Mouse (Mus musculus) forebrain, embryonic 15.5 days (tissue): Measurements from ENCODE around the gene Slc26a9. TPM values are rescaled to one million over a fixed set of nuclear protein-coding genes. Genes with fewer than 3 reads are reported as not detected.

Source experiments
- ATAC-seq: fragments of 200-750 bp; cut with Nextera tagmentation; replicated peaks from 2 replicates; pipeline ENCODE4 v1.8.0; 2017; ENCODE audit warnings: mild to moderate bottlenecking, moderate TSS enrichment, moderate library complexity
- H3K27ac ChIP-seq: fragments of 300-500 bp; sonication (generic); replicated peaks from 2 replicates; pipeline ENCODE4 v1.5.1; 2015; ENCODE audit warnings: mild to moderate bottlenecking, inconsistent platforms
- H3K27me3 ChIP-seq: fragments of 300-500 bp; sonication (generic); 2 replicates; pipeline ENCODE4 v1.6.1; 2015; ENCODE audit warnings: inconsistent platforms
- H3K36me3 ChIP-seq: fragments of 300-500 bp; sonication (generic); 2 replicates; pipeline ENCODE4 v1.6.1; 2015; ENCODE audit warnings: mild to moderate bottlenecking, inconsistent platforms
- H3K4me1 ChIP-seq: fragments of 300-500 bp; sonication (generic); 2 replicates; pipeline ENCODE4 v1.6.1; 2015; ENCODE audit warnings: inconsistent platforms
- H3K4me2 ChIP-seq: fragments of 300-500 bp; sonication (generic); replicated peaks from 2 replicates; pipeline ENCODE4 v1.6.1; 2015; ENCODE audit warnings: mild to moderate bottlenecking, inconsistent platforms
- H3K4me3 ChIP-seq: fragments of 300-500 bp; sonication (generic); 2 replicates; pipeline ENCODE4 v1.5.1; 2015; ENCODE audit warnings: mild to moderate bottlenecking, inconsistent platforms
- H3K9ac ChIP-seq: fragments of 300-500 bp; sonication (generic); replicated peaks from 2 replicates; pipeline ENCODE4 v1.6.1; 2015; ENCODE audit warnings: mild to moderate bottlenecking, inconsistent platforms
- H3K9me3 ChIP-seq: fragments of 300-500 bp; sonication (generic); 2 replicates; pipeline ENCODE4 v1.6.1; 2016; ENCODE audit warnings: inconsistent platforms
- WGBS: fragments of 180-500 bp; shearing (Covaris S2); methylation state at CpG from one replicate; pipeline ENCODE4 v1.1.7; 2015; ENCODE audit warnings: mixed read lengths; 5-methylcytosine and 5-hydroxymethylcytosine counted together
- polyA plus RNA-seq: library from polyadenylated mRNA; unstranded; fragments of >200 nt; fragmentation: Nextera tagmentation; extraction: Ambion mirVana; gene quantifications from 2 replicates; pipeline ENCODE4 v1.2.1, GENCODE M21; 2015

Slc26a9 gene
- polyA plus RNA-seq, 1 experiment from 2014 or later = 0.09 TPM

GRCm38 (mm10) chr1:131714388-131715337 is 29.2 kb upstream of the Slc26a9 start:
- WGBS = 60% methylated on average over 20 of the region's 20 CpGs
- Histone ChIP-seq H3K9ac (no peak overlapping the region), H3K27ac (no peak overlapping the region), H3K4me2 (no peak overlapping the region), H3K4me3 (no peak overlapping the region), H3K4me1 (no peaks in the 10 kb centered on the region), H3K36me3 (no peaks in the 10 kb centered on the region), H3K9me3 (no peaks in the 10 kb centered on the region), H3K27me3 (no peaks in the 10 kb centered on the region)
- no peak for ATAC-seq

GRCm38 (mm10) chr1:131718952-131719694 is 24.7 kb upstream of the Slc26a9 start:
- H3K36me3 ChIP-seq = no peaks in the 10 kb centered on the region
- H3K9me3 ChIP-seq = no peaks in the 10 kb centered on the region
- no peak overlapping the region for H3K4me3 ChIP-seq
- H3K9ac ChIP-seq = no peak overlapping the region
- no peak for ATAC-seq
- H3K27me3 ChIP-seq = no peaks in the 10 kb centered on the region
- H3K4me1 ChIP-seq = no peaks in the 10 kb centered on the region
- H3K27ac ChIP-seq = no peak overlapping the region
- WGBS = 46% methylated on average over 16 of the region's 16 CpGs
- no peak overlapping the region for H3K4me2 ChIP-seq

GRCm38 (mm10) chr1:131721989-131722388 is 21.8 kb upstream of the Slc26a9 start:
- 85% methylated on average over 3 of the region's 3 CpGs for WGBS
- no peak for ATAC-seq

DNA sequence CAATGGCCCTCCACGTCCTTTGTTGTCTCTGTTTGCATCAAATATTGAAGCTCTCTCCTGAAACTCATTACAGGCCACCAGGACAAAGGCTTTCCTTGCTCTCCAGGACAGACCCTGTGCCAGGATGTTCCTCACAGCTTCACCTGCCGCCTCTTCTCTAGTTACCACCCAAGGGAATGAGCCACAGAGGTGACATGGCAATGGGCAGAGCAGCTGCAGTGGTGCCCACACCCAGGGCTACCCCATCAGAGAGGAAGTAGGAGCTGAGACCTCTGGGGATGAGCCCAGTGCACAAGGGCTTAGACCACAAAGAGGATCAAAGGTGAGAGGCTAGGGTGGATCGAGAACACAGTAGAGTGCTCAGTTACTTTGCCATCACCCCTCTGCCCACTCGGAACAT is 20.3 kb upstream of the Slc26a9 start:
- Histone ChIP-seq H3K9ac (no peak overlapping the region), H3K4me2 (no peak overlapping the region), H3K27me3 (no peaks in the 10 kb centered on the region), H3K4me3 (no peak overlapping the region), H3K9me3 (no peaks in the 10 kb centered on the region), H3K27ac (no peak overlapping the region), H3K4me1 (no peaks in the 10 kb centered on the region), H3K36me3 (no peaks in the 10 kb centered on the region)
- ATAC-seq = no peak
- 40% methylated on average over 4 of the region's 4 CpGs for WGBS

More at GRCm38 (mm10) chr1:131721989-131722388, 21.8 kb upstream of the Slc26a9 start:
- Histone ChIP-seq H3K27me3 (no peaks in the 10 kb centered on the region), H3K4me2 (no peak overlapping the region), H3K36me3 (no peaks in the 10 kb centered on the region), H3K27ac (no peak overlapping the region), H3K4me1 (no peaks in the 10 kb centered on the region), H3K4me3 (no peak overlapping the region), H3K9me3 (no peaks in the 10 kb centered on the region), H3K9ac (no peak overlapping the region)

GRCm38 (mm10) chr1:131726586-131726985 is 17.2 kb upstream of the Slc26a9 start:
- Histone ChIP-seq H3K4me3 (no peak overlapping the region), H3K4me1 (no peaks in the 10 kb centered on the region), H3K4me2 (no peak overlapping the region), H3K27ac (no peak overlapping the region), H3K27me3 (no peaks in the 10 kb centered on the region), H3K9ac (no peak overlapping the region), H3K9me3 (no peaks in the 10 kb centered on the region), H3K36me3 (no peaks in the 10 kb centered on the region)
- 75% methylated on average over 6 of the region's 6 CpGs for WGBS
- no peak for ATAC-seq

- H3K4me1 ChIP-seq = no peaks in the 10 kb centered on the region
- H3K4me3 ChIP-seq = no peak overlapping the region
- 89% methylated on average over 12 of the region's 12 CpGs for WGBS
- H3K27ac ChIP-seq = no peak overlapping the region
- H3K9me3 ChIP-seq = no peaks in the 10 kb centered on the region
- H3K4me2 ChIP-seq = no peak overlapping the region
- no peak overlapping the region for H3K9ac ChIP-seq
- no peak for ATAC-seq
- H3K27me3 ChIP-seq = no peaks in the 10 kb centered on the region
- no peaks in the 10 kb centered on the region for H3K36me3 ChIP-seq
These were observed 13.0 kb upstream of the Slc26a9 start for GRCm38 (mm10) chr1:131730639-131731437.

DNA sequence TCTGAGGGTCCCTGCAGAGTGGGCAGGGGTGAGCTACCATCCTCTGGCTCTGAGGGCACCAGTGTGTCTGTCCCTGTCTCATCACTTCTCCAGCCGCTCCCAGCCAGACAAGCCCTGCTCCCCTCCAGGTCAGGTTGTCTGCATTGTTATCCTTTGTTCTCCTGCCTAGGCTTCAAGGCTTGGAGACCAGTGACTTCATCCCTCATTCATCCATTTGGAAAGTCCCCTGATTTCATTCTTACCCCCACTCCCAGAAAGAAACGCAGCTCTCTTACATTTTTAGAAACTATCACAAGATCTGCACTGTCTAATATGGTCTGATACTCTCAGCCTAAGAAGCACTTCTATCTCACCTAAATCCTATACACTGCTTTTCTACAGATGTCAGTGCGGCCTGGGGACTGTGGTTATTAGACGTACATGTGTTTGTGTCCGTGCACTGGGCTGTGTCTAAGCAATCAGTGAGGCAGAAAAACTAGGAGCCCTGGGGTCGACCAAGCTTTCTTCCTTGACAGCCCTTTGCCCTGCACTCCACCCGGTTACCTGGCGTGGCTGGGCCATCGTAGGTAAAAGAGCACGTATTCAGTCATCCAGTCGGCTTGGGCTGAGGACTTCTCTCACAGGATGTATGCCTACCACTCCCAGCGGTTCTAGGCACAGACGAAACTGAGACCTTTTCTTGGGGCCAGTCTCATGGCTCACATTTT is 10.2 kb upstream of the Slc26a9 start:
- WGBS = 42% methylated on average over 13 of the region's 13 CpGs
- ATAC-seq = no peak

DNA sequence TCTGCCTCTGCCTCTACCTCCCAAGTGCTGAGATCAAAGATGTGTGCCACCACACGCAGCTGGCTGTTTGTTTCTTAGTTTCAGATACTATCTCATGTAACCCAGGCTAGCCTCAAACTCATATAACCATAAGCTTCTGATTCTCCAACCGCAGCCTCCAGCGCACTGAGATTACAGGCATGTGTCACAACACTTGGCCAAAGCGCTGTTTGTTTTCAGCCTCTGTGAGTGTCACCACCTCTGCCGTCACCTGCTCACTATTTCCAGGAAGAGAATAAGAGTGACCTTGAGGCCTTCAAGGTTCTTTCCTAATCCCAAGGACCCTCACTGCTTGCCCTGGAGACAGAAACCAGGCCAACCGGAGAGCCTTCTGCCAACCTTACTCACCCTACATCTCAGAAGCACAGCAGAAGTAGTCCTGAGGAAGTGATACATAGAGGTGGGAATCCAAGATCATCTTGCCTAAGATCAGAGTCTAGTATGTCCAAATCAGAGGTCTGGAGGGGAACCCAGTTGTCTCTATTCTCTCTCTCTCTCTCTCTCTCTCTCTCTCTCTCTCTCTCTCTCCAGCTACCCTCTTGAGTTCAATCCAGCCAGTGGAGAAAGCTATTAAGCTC is 9.1 kb upstream of the Slc26a9 start:
- no peaks in the 10 kb centered on the region for H3K9me3 ChIP-seq
- H3K36me3 ChIP-seq = no peaks in the 10 kb centered on the region
- no peaks in the 10 kb centered on the region for H3K27me3 ChIP-seq
- no peak overlapping the region for H3K4me2 ChIP-seq
- no peak for ATAC-seq
- H3K4me1 ChIP-seq = peaks cover 5% of the 10 kb centered on the region
- H3K27ac ChIP-seq = no peak overlapping the region
- H3K9ac ChIP-seq = no peak overlapping the region
- 94% methylated on average over 6 of the region's 6 CpGs for WGBS
- no peak overlapping the region for H3K4me3 ChIP-seq

More for the DNA sequence above, 10.2 kb upstream of the Slc26a9 start:
- H3K27me3 ChIP-seq = no peaks in the 10 kb centered on the region
- H3K9ac ChIP-seq = no peak overlapping the region
- H3K9me3 ChIP-seq = no peaks in the 10 kb centered on the region
- no peak overlapping the region for H3K4me3 ChIP-seq
- H3K4me1 ChIP-seq = peaks cover 5% of the 10 kb centered on the region
- no peaks in the 10 kb centered on the region for H3K36me3 ChIP-seq
- H3K4me2 ChIP-seq = no peak overlapping the region
- H3K27ac ChIP-seq = no peak overlapping the region

GRCm38 (mm10) chr1:131736494-131736893 is 7.3 kb upstream of the Slc26a9 start:
- Histone ChIP-seq H3K36me3 (no peaks in the 10 kb centered on the region), H3K4me1 (peaks cover 5% of the 10 kb centered on the region), H3K4me2 (no peak overlapping the region), H3K4me3 (no peak overlapping the region), H3K9ac (no peak overlapping the region), H3K9me3 (no peaks in the 10 kb centered on the region), H3K27ac (0 out of 2 replicates have a peak overlapping the region, but pooled peaks have one; percentile 58), H3K27me3 (no peaks in the 10 kb centered on the region)
- ATAC-seq = no peak
- 94% methylated on average over 9 of the region's 9 CpGs for WGBS

- peak; percentile 75 for ATAC-seq
- Histone ChIP-seq H3K9me3 (no peaks in the 10 kb centered on the region), H3K4me3 (no peak overlapping the region), H3K4me2 (no peak overlapping the region), H3K27me3 (no peaks in the 10 kb centered on the region), H3K9ac (no peak overlapping the region), H3K27ac (peak overlapping the region; percentile 58), H3K4me1 (peaks cover 5% of the 10 kb centered on the region), H3K36me3 (no peaks in the 10 kb centered on the region)
- WGBS = 50% methylated on average over 5 of the region's 5 CpGs
These were observed 6.6 kb upstream of the Slc26a9 start for GRCm38 (mm10) chr1:131737269-131737668.

GRCm38 (mm10) chr1:131738760-131739159 is 5.1 kb upstream of the Slc26a9 start:
- ATAC-seq = no peak
- Histone ChIP-seq H3K36me3 (no peaks in the 10 kb centered on the region), H3K9ac (no peak overlapping the region), H3K27ac (no peak overlapping the region), H3K4me1 (peaks cover 5% of the 10 kb centered on the region), H3K4me3 (no peak overlapping the region), H3K4me2 (no peak overlapping the region), H3K9me3 (no peaks in the 10 kb centered on the region), H3K27me3 (no peaks in the 10 kb centered on the region)
- 81% methylated on average over 1 of the region's 1 CpGs for WGBS
